Mouse (Mus musculus) CH12.LX (cell line): ENCODE results near the gene Olfr317. TPM values are rescaled to one million over a fixed set of nuclear protein-coding genes. Genes with fewer than 3 reads are reported as not detected.

Experiments used
- DNase-seq: peaks from one replicate; pipeline ENCODE4 v3.0.0-alpha.2; 2013; ENCODE audit errors: extremely low read depth
- H3K27ac ChIP-seq: 2 replicates; pipeline ENCODE4 v1.5.1; 2012; ENCODE audit warnings: low read depth, mild to moderate bottlenecking, control low read depth, moderate library complexity; ENCODE audit not compliant: insufficient read depth
- H3K27me3 ChIP-seq: replicated peaks from 2 replicates; pipeline ENCODE3; 2012; ENCODE audit warnings: inconsistent platforms
- H3K36me3 ChIP-seq, 2 experiments: replicated peaks in 1 of 2; 2 replicates each; pipeline versions ENCODE3 to v1.6.1; 2012; ENCODE audit warnings: inconsistent platforms in 1 of 2, low read length in 1 of 2, mild to moderate bottlenecking in 1 of 2, mixed read lengths in 1 of 2, moderate library complexity in 1 of 2; ENCODE audit not compliant: control insufficient read depth in 1 of 2, insufficient read depth in 1 of 2
- H3K4me1 ChIP-seq, 2 experiments: 2 replicates each; pipeline ENCODE4 v1.6.1; 2012; ENCODE audit warnings: inconsistent platforms in 1 of 2, moderate library complexity in 1 of 2; ENCODE audit not compliant: insufficient read depth in 2 of 2, control insufficient read depth in 1 of 2
- H3K4me2 ChIP-seq: 2 replicates; pipeline ENCODE4 v1.6.1; 2012; ENCODE audit warnings: low read depth, mild to moderate bottlenecking, control low read depth; ENCODE audit not compliant: poor library complexity, insufficient read depth, severe bottlenecking
- H3K4me3 ChIP-seq, 3 experiments: fragments of 150-350 bp in 1 of 3; sonication (generic) in 1 of 3; replicated peaks in 1 of 3; 2 replicates each; pipeline versions ENCODE3 to v1.5.1; 2011 to 2012; ENCODE audit warnings: low read depth in 2 of 3, low read length in 2 of 3, mild to moderate bottlenecking in 2 of 3, moderate library complexity in 2 of 3, control low read depth in 1 of 3, improper control_type of control experiment in 1 of 3, inconsistent platforms in 1 of 3, mixed read lengths in 1 of 3; ENCODE audit not compliant: poor library complexity in 1 of 3
- H3K79me2 ChIP-seq: replicated peaks from 2 replicates; pipeline ENCODE4 v1.6.1; 2012; ENCODE audit warnings: mild to moderate bottlenecking, moderate library complexity; ENCODE audit not compliant: control insufficient read depth, poor library complexity, insufficient read depth, severe bottlenecking; ENCODE audit errors: extremely low read depth
- H3K9ac ChIP-seq: 2 replicates; pipeline ENCODE4 v1.6.1; 2012; ENCODE audit warnings: low read depth, mild to moderate bottlenecking, control low read depth, moderate library complexity; ENCODE audit not compliant: insufficient read depth
- H3K9me3 ChIP-seq: replicated peaks from 2 replicates; pipeline ENCODE3; 2012; ENCODE audit warnings: low read length, inconsistent platforms, mixed read lengths
- BHLHE40 ChIP-seq: IDR thresholded peaks from 2 replicates; pipeline ENCODE4 v1.6.1; 2011; ENCODE audit warnings: mild to moderate bottlenecking, low read depth, low read length, improper control_type of control experiment
- CTCF ChIP-seq, 2 experiments: IDR thresholded peaks in 1 of 2; conservative IDR thresholded peaks in 1 of 2; 2 replicates each; pipeline ENCODE4 v1.5.1; 2011 to 2012; ENCODE audit warnings: low read depth in 2 of 2, low read length in 2 of 2, improper control_type of control experiment in 1 of 2, inconsistent platforms in 1 of 2, mild to moderate bottlenecking in 1 of 2, moderate library complexity in 1 of 2
- E2F4 ChIP-seq: IDR thresholded peaks from 2 replicates; pipeline ENCODE4 v1.6.1; 2011; ENCODE audit warnings: low read depth, low read length, improper control_type of control experiment; ENCODE audit not compliant: insufficient replicate concordance
- ETS1 ChIP-seq: conservative IDR thresholded peaks from 2 replicates; pipeline ENCODE4 v1.6.1; 2012; ENCODE audit warnings: low read depth, mild to moderate bottlenecking, inconsistent platforms, low read length, improper control_type of control experiment, moderate library complexity
- IRF4 ChIP-seq: IDR thresholded peaks from 2 replicates; pipeline ENCODE4 v1.6.1; 2014; ENCODE audit warnings: low read depth, mild to moderate bottlenecking, inconsistent platforms, low read length, improper control_type of control experiment
- JUN ChIP-seq: IDR thresholded peaks from 2 replicates; pipeline ENCODE4 v1.6.1; 2011; ENCODE audit warnings: low read depth, mild to moderate bottlenecking, low read length, improper control_type of control experiment, moderate library complexity; ENCODE audit not compliant: insufficient read depth
- JUND ChIP-seq: conservative IDR thresholded peaks from 2 replicates; pipeline ENCODE4 v1.6.1; 2011; ENCODE audit warnings: low read depth, low read length, improper control_type of control experiment
- MAX ChIP-seq: IDR thresholded peaks from 2 replicates; pipeline ENCODE4 v1.6.1; 2011; ENCODE audit warnings: low read length, improper control_type of control experiment
- MEF2A ChIP-seq: IDR thresholded peaks from 2 replicates; pipeline ENCODE4 v1.6.1; 2014; ENCODE audit warnings: low read depth, mild to moderate bottlenecking, inconsistent platforms, low read length, improper control_type of control experiment, borderline replicate concordance
- MYC ChIP-seq: IDR thresholded peaks from 2 replicates; pipeline ENCODE4 v1.6.1; 2011; ENCODE audit warnings: low read depth, mild to moderate bottlenecking, improper control_type of control experiment, low read length
- NRF1 ChIP-seq: IDR thresholded peaks from 2 replicates; pipeline ENCODE4 v1.6.1; 2014; ENCODE audit warnings: low read depth, mild to moderate bottlenecking, inconsistent platforms, low read length, improper control_type of control experiment, moderate library complexity
- RCOR1 ChIP-seq: conservative IDR thresholded peaks from 2 replicates; pipeline ENCODE4 v1.6.1; 2012; ENCODE audit warnings: low read depth, mild to moderate bottlenecking, inconsistent platforms, low read length, improper control_type of control experiment
- USF1 ChIP-seq: IDR thresholded peaks from 2 replicates; pipeline ENCODE4 v1.6.1; 2014; ENCODE audit warnings: low read depth, mild to moderate bottlenecking, inconsistent platforms, low read length, improper control_type of control experiment
- USF2 ChIP-seq: conservative IDR thresholded peaks from 2 replicates; pipeline ENCODE4 v1.6.1; 2011; ENCODE audit warnings: low read depth, low read length, improper control_type of control experiment
- ZKSCAN1 ChIP-seq: IDR thresholded peaks from 2 replicates; pipeline ENCODE4 v1.6.1; 2012; ENCODE audit warnings: low read depth, inconsistent platforms, low read length, improper control_type of control experiment, borderline replicate concordance
- ZMIZ1 ChIP-seq: IDR thresholded peaks from 2 replicates; pipeline ENCODE4 v1.6.1; 2012; ENCODE audit warnings: low read depth, mild to moderate bottlenecking, inconsistent platforms, low read length, improper control_type of control experiment
- dilution Hi-C: fragments of 300-500 bp; cut with MboI; formaldehyde crosslinking; loops from 2 replicates; pipeline ENCODE4 v1.14.3; 2020; ENCODE audit warnings: low sequenced_read_pairs; ENCODE audit not compliant: extremely low pct_unique_long_range_greater_than_20kb, extremely low pct_ligation_motif_present
- in situ Hi-C: fragments of 300-500 bp; cut with MboI; formaldehyde crosslinking; loops from 3 replicates; pipeline ENCODE4 v1.14.3; 2019; ENCODE audit warnings: low sequenced_read_pairs, low pct_ligation_motif_present, low pct_unique_long_range_greater_than_20kb, mixed read lengths
- polyA plus RNA-seq: library from polyadenylated mRNA; unstranded; fragments of >175 nt; gene quantifications from 2 replicates; pipeline ENCODE4 v1.2.1, GENCODE M21; 2012; ENCODE audit warnings: low read depth; ENCODE audit not compliant: insufficient read length
- total RNA-seq, 2 experiments: library from RNA; depleted of rRNA; stranded (reverse); fragments of 300-350 nt in 1 of 2; fragments of >200 nt in 1 of 2; gene quantifications; 2 replicates each; pipeline ENCODE4 v1.2.3; 2012 to 2014

Olfr317 gene
- not detected in 2 replicates for total RNA-seq (2012; rRNA removed)
- not detected in 2 replicates for total RNA-seq (2014; rRNA removed)
- not detected in 2 replicates for polyA plus RNA-seq

- in situ Hi-C loops = no loop called here
- no peak within 1 kb of the TSS for H3K4me2 ChIP-seq
- no peaks in the 10 kb centered on the region for H3K4me1 ChIP-seq
- H3K79me2 ChIP-seq = no peaks in the 10 kb centered on the region
- no peak within 1 kb of the TSS for H3K27ac ChIP-seq
- H3K27me3 ChIP-seq = peaks cover 79% of the 10 kb centered on the region
- DNase-seq = no peak
- dilution Hi-C loops = no loop called here
- H3K9me3 ChIP-seq = peaks cover 3% of the 10 kb centered on the region
- no peak within 1 kb of the TSS for H3K4me3 ChIP-seq
- TF ChIP-seq MYC (no peak), E2F4 (no peak)
- H3K9ac ChIP-seq = no peak within 1 kb of the TSS
- H3K36me3 ChIP-seq = no peaks in the 10 kb centered on the region
These were observed at the start of gene Olfr317 for GRCm38 (mm10) chr11:58738792-58739262. Gene Olfr317, minus strand, starts transcription at chr11:58739212.

GRCm38 (mm10) chr11:58788346-58788745 lies 49.3 kb upstream of the Olfr317 start:
- H3K9ac ChIP-seq = no peak overlapping the region
- in situ Hi-C loops (no loop called here), dilution Hi-C loops (no loop called here)
- no peaks in the 10 kb centered on the region for H3K27me3 ChIP-seq
- no peak overlapping the region for H3K4me2 ChIP-seq
- H3K4me1 ChIP-seq = peaks cover 11 to 31% of the 10 kb centered on the region in 2 experiments
- no peaks in the 10 kb centered on the region for H3K79me2 ChIP-seq
- no peaks in the 10 kb centered on the region for H3K36me3 ChIP-seq
- no peak overlapping the region for H3K27ac ChIP-seq
- TF ChIP-seq NRF1 (no peak), ZMIZ1 (no peak), JUND (no peak), MYC (no peak), JUN (no peak), RCOR1 (no peak), ETS1 (no peak), USF1 (no peak), MEF2A (no peak), ZKSCAN1 (no peak), USF2 (no peak), BHLHE40 (no peak), E2F4 (no peak), IRF4 (no peak), MAX (no peak), CTCF (conservative IDR thresholded peaks at IDR 0.05 in 1 of 2, IDR thresholded peaks at IDR 0.05 in 1 of 2; ENCODE audit: low read depth in 2 of 2, low read length in 2 of 2) (no peak)
- H3K9me3 ChIP-seq = no peaks in the 10 kb centered on the region
- no peak for DNase-seq
- H3K4me3 ChIP-seq = no peak overlapping the region
